Mouse (Mus musculus): ENCODE data around the gene Umod.

Umod gene

DNA sequence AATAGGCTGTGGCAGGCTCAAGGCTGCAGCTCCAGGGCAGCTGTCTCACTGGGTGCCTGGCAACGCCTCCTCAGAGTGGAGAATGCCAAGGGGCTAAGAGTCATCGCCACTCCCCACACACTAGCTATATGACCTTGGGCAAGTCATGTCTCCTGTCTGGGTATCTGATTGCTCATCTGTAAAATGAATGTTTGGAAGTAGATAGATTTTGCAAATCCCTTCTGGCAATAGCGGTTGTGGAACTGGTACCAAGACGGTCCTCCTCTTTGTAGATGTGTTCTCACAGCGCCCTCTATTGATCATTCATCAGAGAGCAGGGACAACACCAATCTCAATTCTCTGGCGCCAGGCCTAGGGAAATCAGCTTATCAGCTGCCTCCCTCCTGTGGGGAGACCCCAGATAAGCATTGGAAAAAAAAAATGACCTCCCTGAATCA lies 51.9 kb downstream of the Umod start:
- DNase-seq = peak; percentile 77

DNA sequence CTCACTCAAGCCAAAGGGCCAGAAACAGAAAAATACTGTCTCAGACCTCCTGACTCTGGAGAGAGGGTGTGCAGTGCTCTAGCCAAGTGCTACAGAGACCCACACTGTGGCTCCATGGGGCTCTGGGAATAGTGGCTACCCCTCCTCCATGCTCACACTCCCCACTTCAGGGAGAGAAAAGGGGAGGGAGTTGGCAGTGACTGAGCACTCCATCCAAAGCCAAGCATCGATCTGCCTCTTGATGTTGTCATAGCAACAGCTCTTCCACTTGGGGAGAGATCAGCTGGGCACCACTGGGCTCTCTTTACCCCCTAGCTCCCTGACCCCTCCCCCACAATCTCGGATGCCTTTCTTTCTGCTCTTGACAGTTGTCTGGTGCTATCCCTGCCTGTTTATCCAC lies 58.4 kb downstream of the Umod start:
- DNase-seq = peak; percentile 33

DNA sequence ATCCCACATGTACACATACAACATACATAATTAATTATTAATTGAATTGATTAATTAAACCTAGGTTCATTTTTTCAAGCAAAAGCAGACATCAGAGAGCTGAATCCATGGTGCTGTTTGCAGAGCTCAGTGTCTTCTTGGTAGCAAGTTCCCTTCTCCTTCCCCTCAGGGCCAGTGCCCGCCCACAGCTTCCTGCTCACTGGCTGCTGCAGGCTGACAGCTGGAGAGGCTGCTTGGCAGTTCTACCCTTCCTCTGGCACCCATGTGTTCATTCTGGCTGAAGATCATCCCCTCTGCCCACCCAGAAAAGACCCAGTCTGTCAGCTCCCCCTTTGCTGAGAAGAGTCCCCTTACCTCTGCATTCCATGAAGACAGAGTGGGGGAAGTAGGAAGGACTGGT lies 60.6 kb downstream of the Umod start:
- DNase-seq = no peak
